Mouse (Mus musculus): ENCODE measurements at regions not wholly inside any gene's neighbourhood (a gene's known extent, or its start where the extent isn't known, plus 50 kb on each side); places are given as distances from the start of the nearest gene placed in this dataset.

- DNase-seq, result no peak
These were observed 394.6 kb upstream of the Kazn start for GRCm38 (mm10) chr4:142633667-142634350.

GRCm38 (mm10) chr4:142626503-142627194, 387.4 kb upstream of the Kazn start:
- no peak for DNase-seq

- no peak for DNase-seq
These were observed 386.3 kb upstream of the Kazn start for GRCm38 (mm10) chr4:142625456-142625855.

GRCm38 (mm10) chr4:142622151-142622861, 383.1 kb upstream of the Kazn start:
- DNase-seq, result no peak

GRCm38 (mm10) chr4:142619396-142619795, 380.2 kb upstream of the Kazn start:
- no peak for DNase-seq

- DNase-seq, result no peak
These were observed 379.6 kb upstream of the Kazn start for GRCm38 (mm10) chr4:142618770-142619169.

GRCm38 (mm10) chr4:142617676-142618075, 378.5 kb upstream of the Kazn start:
- no peak for DNase-seq

- no peak for DNase-seq
These were observed 377.7 kb upstream of the Kazn start for GRCm38 (mm10) chr4:142616901-142617300.

- DNase-seq, result no peak
These were observed 365.9 kb upstream of the Kazn start for GRCm38 (mm10) chr4:142605098-142605497.

- DNase-seq, result no peak
These were observed 358.0 kb upstream of the Kazn start for GRCm38 (mm10) chr4:142597214-142597613.

- DNase-seq, result no peak
These were observed 350.0 kb upstream of the Kazn start for GRCm38 (mm10) chr4:142589084-142589741.

- peak in 1 of 2 experiments; percentile 4 for DNase-seq
These were observed 349.4 kb upstream of the Kazn start for GRCm38 (mm10) chr4:142588418-142589083.

GRCm38 (mm10) chr4:142587345-142588035, 348.3 kb upstream of the Kazn start:
- no peak for DNase-seq

- DNase-seq, result no peak
These were observed 339.3 kb upstream of the Kazn start for GRCm38 (mm10) chr4:142578536-142578935.

GRCm38 (mm10) chr4:142577519-142577918, 338.3 kb upstream of the Kazn start:
- DNase-seq, result no peak

- DNase-seq, result no peak
These were observed 335.3 kb upstream of the Kazn start for GRCm38 (mm10) chr4:142574528-142574927.

- no peak for DNase-seq
These were observed 331.5 kb upstream of the Kazn start for GRCm38 (mm10) chr4:142570712-142571111.

- no peak for DNase-seq
These were observed 329.4 kb upstream of the Kazn start for GRCm38 (mm10) chr4:142568556-142568955.

- DNase-seq, result no peak
These were observed 315.5 kb upstream of the Kazn start for GRCm38 (mm10) chr4:142554716-142555115.

GRCm38 (mm10) chr4:142545871-142546270, 306.7 kb upstream of the Kazn start:
- no peak for DNase-seq

- DNase-seq, result no peak
These were observed 306.0 kb upstream of the Kazn start for GRCm38 (mm10) chr4:142545187-142545586.

- no peak for DNase-seq
These were observed 305.5 kb upstream of the Kazn start for GRCm38 (mm10) chr4:142544736-142545135.

Measured in cerebellum, adult 18-20 months (tissue).